Mouse (Mus musculus): ENCODE results near the gene Scand1.

Gene Scand1

DNA sequence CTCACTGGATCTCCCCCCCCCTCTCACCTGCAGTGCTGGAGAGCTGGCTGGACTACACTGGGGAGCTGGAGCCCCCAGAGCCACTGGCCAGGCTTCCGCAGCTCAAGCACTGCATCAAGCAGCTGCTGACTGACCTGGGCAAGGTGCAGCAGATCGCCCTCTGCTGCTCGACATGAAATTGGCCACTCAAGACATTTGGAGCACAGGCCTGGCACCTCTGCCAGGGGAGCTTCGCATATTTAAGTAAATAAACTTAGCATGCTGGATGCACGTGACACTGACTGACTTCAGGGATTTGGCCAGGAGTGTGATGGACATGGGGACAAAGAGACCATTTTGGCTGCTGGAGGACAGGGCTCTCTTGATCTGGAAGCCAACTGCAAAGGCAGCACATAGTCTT lies 5.2 kb downstream of the Scand1 start:
- DNase-seq (ENCODE audit: inconsistent ontology term) = no peak

GRCm38 (mm10) chr2:156305818-156306217 lies 6.7 kb downstream of the Scand1 start:
- DNase-seq (ENCODE audit: inconsistent ontology term) = peak; percentile 15

- DNase-seq (ENCODE audit: inconsistent ontology term) = no peak
Observed at GRCm38 (mm10) chr2:156304351-156304750, 8.2 kb downstream of the Scand1 start.

- DNase-seq (ENCODE audit: inconsistent ontology term) = no peak
Observed at GRCm38 (mm10) chr2:156302063-156302462, 10.4 kb downstream of the Scand1 start.

DNA sequence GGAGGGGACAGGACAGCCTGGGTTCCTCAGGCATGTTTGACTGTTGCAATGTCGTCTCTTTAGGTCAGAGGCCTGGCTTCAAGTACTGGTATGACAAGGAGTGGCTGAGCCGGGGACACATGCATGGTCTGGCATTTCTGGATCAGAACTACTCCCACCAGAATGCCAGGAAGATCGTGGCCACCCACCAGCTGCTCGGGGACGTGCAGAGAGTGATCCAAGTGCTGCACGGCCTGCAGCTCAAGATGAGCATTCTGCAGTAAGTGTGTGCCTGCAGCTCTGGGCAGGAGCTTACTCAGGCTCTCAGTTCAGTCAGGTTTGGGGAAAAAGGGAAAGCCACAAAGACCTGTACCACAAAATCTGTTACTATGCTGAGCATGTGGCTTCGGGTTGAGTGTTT lies 14.0 kb downstream of the Scand1 start:
- DNase-seq (ENCODE audit: inconsistent ontology term) = no peak

DNA sequence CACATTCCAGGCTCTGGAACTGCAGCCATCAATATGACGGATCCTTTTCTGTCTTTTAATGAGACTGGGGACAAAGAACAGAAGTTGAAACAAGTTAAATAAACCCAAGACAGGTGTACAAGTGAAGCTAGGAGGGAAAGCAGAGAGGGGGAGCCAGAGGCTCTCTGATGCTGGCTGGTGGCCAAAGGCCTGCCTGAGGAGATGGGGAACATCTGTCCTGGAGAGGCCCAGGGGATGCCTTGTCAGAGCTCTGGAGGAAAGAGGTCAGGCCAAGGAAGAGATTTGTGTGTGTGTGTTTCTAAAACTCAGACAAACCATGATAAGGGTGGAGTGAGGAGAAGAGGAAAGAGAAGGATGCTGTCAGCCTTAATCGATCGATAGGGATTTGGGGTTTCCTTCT lies 14.9 kb downstream of the Scand1 start:
- DNase-seq (ENCODE audit: inconsistent ontology term) = no peak

GRCm38 (mm10) chr2:156296190-156296589 lies 16.3 kb downstream of the Scand1 start:
- DNase-seq (ENCODE audit: inconsistent ontology term) = no peak

DNA sequence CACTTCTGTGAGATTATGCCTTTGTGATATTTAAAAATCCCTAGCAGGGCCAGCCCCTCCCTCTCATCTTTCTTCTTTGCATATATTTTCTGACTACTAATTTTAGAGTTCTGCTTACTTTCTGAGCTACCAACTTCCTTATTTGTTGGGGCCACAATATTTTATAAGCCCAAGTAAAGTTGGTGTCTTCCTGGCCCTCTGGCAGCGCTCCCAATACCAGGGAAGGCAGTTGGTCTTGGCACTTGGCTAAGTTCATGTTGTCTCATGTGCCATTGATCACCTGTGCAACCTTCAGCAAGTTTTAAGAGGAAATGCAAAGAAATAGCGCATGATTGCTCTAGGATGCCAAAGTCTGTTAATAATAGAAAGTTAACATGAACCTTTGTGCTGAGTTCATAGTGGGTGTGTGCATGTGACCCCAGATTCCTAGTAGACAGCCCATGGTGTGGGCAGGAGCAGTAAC lies 16.9 kb downstream of the Scand1 start:
- DNase-seq (ENCODE audit: inconsistent ontology term) = no peak

DNA sequence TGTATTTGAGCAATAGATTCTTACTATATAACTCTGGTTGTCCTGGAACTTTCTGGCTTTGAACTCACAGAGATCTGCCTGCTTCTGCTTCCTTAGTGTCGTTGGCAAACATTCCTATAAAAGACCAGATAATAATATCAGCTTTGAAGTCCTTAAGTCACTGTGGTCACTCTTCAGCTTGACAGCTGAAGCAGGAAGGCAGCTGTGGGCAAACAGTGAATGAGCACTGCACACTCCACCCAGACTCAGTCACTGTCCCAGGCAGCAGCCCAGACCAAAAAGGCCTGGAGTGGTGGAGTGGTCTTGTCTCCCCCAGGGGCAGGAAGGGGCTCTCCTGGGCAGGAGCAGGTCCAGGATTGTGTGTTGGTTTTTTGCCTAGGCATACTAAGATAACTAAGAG lies 20.5 kb downstream of the Scand1 start:
- no peak for DNase-seq (ENCODE audit: inconsistent ontology term)

DNA sequence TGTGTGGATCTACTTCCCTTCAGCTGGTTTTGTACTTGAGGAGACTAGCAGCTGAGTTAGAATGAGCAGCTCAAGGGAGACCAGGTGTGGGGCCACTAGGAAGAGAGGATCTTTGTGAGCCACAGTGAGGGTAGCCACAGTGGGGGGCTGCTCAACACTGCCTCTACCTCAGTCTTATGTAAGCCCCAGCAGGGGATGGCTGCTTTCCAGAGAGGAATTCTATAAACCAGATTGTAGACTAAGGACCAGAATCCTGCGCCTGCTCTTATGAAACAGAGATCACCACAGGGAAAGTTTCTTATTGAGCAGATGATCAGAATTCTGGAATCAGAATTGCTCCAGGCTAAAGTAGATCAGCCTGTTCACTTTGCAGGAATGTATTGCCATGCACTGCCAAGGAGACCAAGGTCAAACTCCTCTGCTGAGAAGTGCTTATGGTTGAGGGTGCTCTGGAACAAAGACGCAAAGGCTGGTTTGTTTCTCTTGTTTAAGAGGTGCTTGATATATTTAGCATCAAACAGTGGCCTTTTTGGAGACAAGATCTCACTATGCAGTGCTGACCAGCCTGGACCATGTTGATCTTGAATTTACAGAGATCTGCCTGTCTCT lies 22.8 kb downstream of the Scand1 start:
- peak; percentile 29 for DNase-seq (ENCODE audit: inconsistent ontology term)

- DNase-seq (ENCODE audit: inconsistent ontology term) = no peak
Observed at GRCm38 (mm10) chr2:156288222-156288621, 24.3 kb downstream of the Scand1 start.

DNA sequence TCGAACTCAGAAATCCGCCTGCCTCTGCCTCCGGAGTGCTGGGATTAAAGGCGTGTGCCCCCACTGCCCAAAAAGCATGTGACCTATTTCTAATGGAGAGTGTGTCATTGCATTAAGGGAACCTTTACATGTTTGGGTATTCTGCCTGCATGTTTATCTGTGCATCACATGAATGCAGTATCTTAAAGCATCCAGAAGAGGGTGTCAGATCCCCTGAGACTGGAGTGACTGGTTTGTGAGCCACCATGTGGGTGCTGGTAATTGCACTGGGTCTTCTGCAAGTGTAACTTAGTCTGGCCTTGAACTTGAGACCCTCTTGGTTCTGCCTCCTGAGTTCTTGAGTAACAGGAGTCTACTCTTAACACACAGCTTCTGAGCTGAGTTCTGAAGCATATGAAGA lies 25.8 kb downstream of the Scand1 start:
- DNase-seq (ENCODE audit: inconsistent ontology term) = no peak

- no peak for DNase-seq (ENCODE audit: inconsistent ontology term)
Observed at GRCm38 (mm10) chr2:156285161-156285560, 27.3 kb downstream of the Scand1 start.

GRCm38 (mm10) chr2:156281227-156281626 lies 31.3 kb downstream of the Scand1 start:
- peak; percentile 19 for DNase-seq (ENCODE audit: inconsistent ontology term)

GRCm38 (mm10) chr2:156278226-156279017 lies 34.1 kb downstream of the Scand1 start:
- DNase-seq (ENCODE audit: inconsistent ontology term) = peak; percentile 76

- DNase-seq (ENCODE audit: inconsistent ontology term) = no peak
Observed at GRCm38 (mm10) chr2:156272553-156272952, 40.0 kb downstream of the Scand1 start.

- no peak for DNase-seq (ENCODE audit: inconsistent ontology term)
Observed at GRCm38 (mm10) chr2:156267636-156268035, 44.9 kb downstream of the Scand1 start.

GRCm38 (mm10) chr2:156263204-156263893 lies 49.2 kb downstream of the Scand1 start:
- no peak for DNase-seq (ENCODE audit: inconsistent ontology term)

All from Muller cell, postnatal 12 days (primary cell).